Mouse (Mus musculus): ENCODE data around the gene Stx19. TPM values are rescaled to one million over a fixed set of nuclear protein-coding genes. Genes with fewer than 3 reads are reported as not detected.
A peak's percentile ranks its signal among the peaks of the same experiment; 100 is the strongest.

The Stx19 gene
- polyA plus RNA-seq, 1 experiment from 2014 or later: 7.3 TPM

GRCm38 (mm10) chr16:62799839-62800238 is 14.6 kb upstream of the Stx19 start:
- H3K27ac ChIP-seq (ENCODE audit: low read length): peak overlapping the region; percentile 16
- WGBS: 69% methylated on average over 3 of the region's 3 CpGs
- no peak overlapping the region for H3K4me3 ChIP-seq (replicated peaks; ENCODE audit: low read length)
- no peak overlapping the region for H3K9ac ChIP-seq (ENCODE audit: low read length)
- H3K36me3 ChIP-seq (ENCODE audit: control insufficient read depth, insufficient read depth, low read length): 0 out of 2 replicates have a peak, but pooled peaks cover 6% of the 10 kb centered on the region
- H3K4me2 ChIP-seq (ENCODE audit: low read depth, low read length): no peak overlapping the region
- H3K27me3 ChIP-seq (ENCODE audit: control insufficient read depth, insufficient read depth, low read length): no peaks in the 10 kb centered on the region
- H3K4me1 ChIP-seq (ENCODE audit: control insufficient read depth, insufficient read depth, low read length): no peaks in the 10 kb centered on the region
- H3K9me3 ChIP-seq (replicated peaks; ENCODE audit: control insufficient read depth, low read length): no peaks in the 10 kb centered on the region
- ATAC-seq (ENCODE audit: insufficient read depth, low FRiP score): no peak

GRCm38 (mm10) chr16:62804621-62805020 is 9.9 kb upstream of the Stx19 start:
- H3K36me3 ChIP-seq (ENCODE audit: control insufficient read depth, insufficient read depth, low read length): 0 out of 2 replicates have a peak, but pooled peaks cover 6% of the 10 kb centered on the region
- H3K9me3 ChIP-seq (replicated peaks; ENCODE audit: control insufficient read depth, low read length): no peaks in the 10 kb centered on the region
- H3K4me1 ChIP-seq (ENCODE audit: control insufficient read depth, insufficient read depth, low read length): no peaks in the 10 kb centered on the region
- H3K27me3 ChIP-seq (ENCODE audit: control insufficient read depth, insufficient read depth, low read length): no peaks in the 10 kb centered on the region
- no peak overlapping the region for H3K4me2 ChIP-seq (ENCODE audit: low read depth, low read length)
- WGBS: 92% methylated on average over 3 of the region's 3 CpGs
- H3K4me3 ChIP-seq (replicated peaks; ENCODE audit: low read length): no peak overlapping the region
- ATAC-seq (ENCODE audit: insufficient read depth, low FRiP score): no peak
- no peak overlapping the region for H3K9ac ChIP-seq (ENCODE audit: low read length)
- H3K27ac ChIP-seq (ENCODE audit: low read length): no peak overlapping the region

GRCm38 (mm10) chr16:62807249-62807979 is 7.1 kb upstream of the Stx19 start:
- Histone ChIP-seq H3K27ac (ENCODE audit: low read length) (peak overlapping the region; percentile 49; the same call in 1 of the 2 replicates), H3K27me3 (ENCODE audit: control insufficient read depth, insufficient read depth, low read length) (no peaks in the 10 kb centered on the region), H3K4me1 (ENCODE audit: control insufficient read depth, insufficient read depth, low read length) (no peaks in the 10 kb centered on the region), H3K36me3 (ENCODE audit: control insufficient read depth, insufficient read depth, low read length) (0 out of 2 replicates have a peak, but pooled peaks cover 6% of the 10 kb centered on the region), H3K4me2 (ENCODE audit: low read depth, low read length) (no peak overlapping the region), H3K9me3 (replicated peaks; ENCODE audit: control insufficient read depth, low read length) (no peaks in the 10 kb centered on the region), H3K9ac (ENCODE audit: low read length) (peak overlapping the region; percentile 39; the same call in 1 of the 2 replicates), H3K4me3 (replicated peaks; ENCODE audit: low read length) (no peak overlapping the region)
- peak; percentile 90 for ATAC-seq (ENCODE audit: insufficient read depth, low FRiP score)
- 54% methylated on average over 8 of the region's 8 CpGs for WGBS

GRCm38 (mm10) chr16:62810855-62811254 is 3.6 kb upstream of the Stx19 start:
- Histone ChIP-seq H3K4me1 (ENCODE audit: control insufficient read depth, insufficient read depth, low read length) (no peaks in the 10 kb centered on the region), H3K9ac (ENCODE audit: low read length) (no peak overlapping the region), H3K27me3 (ENCODE audit: control insufficient read depth, insufficient read depth, low read length) (no peaks in the 10 kb centered on the region), H3K9me3 (replicated peaks; ENCODE audit: control insufficient read depth, low read length) (no peaks in the 10 kb centered on the region), H3K27ac (ENCODE audit: low read length) (no peak overlapping the region), H3K4me2 (ENCODE audit: low read depth, low read length) (no peak overlapping the region), H3K4me3 (replicated peaks; ENCODE audit: low read length) (no peak overlapping the region), H3K36me3 (ENCODE audit: control insufficient read depth, insufficient read depth, low read length) (no peaks in the 10 kb centered on the region)
- 81% methylated on average over 4 of the region's 4 CpGs for WGBS
- ATAC-seq (ENCODE audit: insufficient read depth, low FRiP score): no peak

GRCm38 (mm10) chr16:62813790-62814189 is 686 bp upstream of the Stx19 start:
- H3K27me3 ChIP-seq (ENCODE audit: control insufficient read depth, insufficient read depth, low read length): no peaks in the 10 kb centered on the region

GRCm38 (mm10) chr16:62822472-62822871 is 8.0 kb downstream of the Stx19 start:
- Histone ChIP-seq H3K27me3 (ENCODE audit: control insufficient read depth, insufficient read depth, low read length) (no peaks in the 10 kb centered on the region), H3K9me3 (replicated peaks; ENCODE audit: control insufficient read depth, low read length) (no peaks in the 10 kb centered on the region), H3K36me3 (ENCODE audit: control insufficient read depth, insufficient read depth, low read length) (no peaks in the 10 kb centered on the region), H3K4me2 (ENCODE audit: low read depth, low read length) (no peak overlapping the region), H3K4me3 (replicated peaks; ENCODE audit: low read length) (no peak overlapping the region), H3K4me1 (ENCODE audit: control insufficient read depth, insufficient read depth, low read length) (no peaks in the 10 kb centered on the region), H3K27ac (ENCODE audit: low read length) (no peak overlapping the region), H3K9ac (ENCODE audit: low read length) (no peak overlapping the region)
- no peak for ATAC-seq (ENCODE audit: insufficient read depth, low FRiP score)
- 94% methylated on average over 6 of the region's 6 CpGs for WGBS

More at GRCm38 (mm10) chr16:62813790-62814189, 686 bp upstream of the Stx19 start:
- H3K36me3 ChIP-seq (ENCODE audit: control insufficient read depth, insufficient read depth, low read length): no peaks in the 10 kb centered on the region
- ATAC-seq (ENCODE audit: insufficient read depth, low FRiP score): no peak
- H3K27ac ChIP-seq (ENCODE audit: low read length): peak overlapping the region; percentile 28; the same call in 1 of the 2 replicates
- no peak overlapping the region for H3K4me2 ChIP-seq (ENCODE audit: low read depth, low read length)
- no peaks in the 10 kb centered on the region for H3K9me3 ChIP-seq (replicated peaks; ENCODE audit: control insufficient read depth, low read length)
- no peak overlapping the region for H3K9ac ChIP-seq (ENCODE audit: low read length)
- no peak overlapping the region for H3K4me3 ChIP-seq (replicated peaks; ENCODE audit: low read length)
- whole genome bisulfite sequencing: 70% methylated on average over 5 of the region's 5 CpGs
- peaks cover 3% of the 10 kb centered on the region; the same call in 1 of the 2 replicates for H3K4me1 ChIP-seq (ENCODE audit: control insufficient read depth, insufficient read depth, low read length)

- H3K4me2 ChIP-seq (ENCODE audit: low read depth, low read length): no peak overlapping the region
- WGBS: 71% methylated on average over 12 of the region's 12 CpGs
- no peak for ATAC-seq (ENCODE audit: insufficient read depth, low FRiP score)
- no peaks in the 10 kb centered on the region for H3K4me1 ChIP-seq (ENCODE audit: control insufficient read depth, insufficient read depth, low read length)
- H3K9me3 ChIP-seq (replicated peaks; ENCODE audit: control insufficient read depth, low read length): no peaks in the 10 kb centered on the region
- no peaks in the 10 kb centered on the region for H3K36me3 ChIP-seq (ENCODE audit: control insufficient read depth, insufficient read depth, low read length)
- H3K27ac ChIP-seq (ENCODE audit: low read length): no peak overlapping the region
- no peak overlapping the region for H3K9ac ChIP-seq (ENCODE audit: low read length)
- H3K27me3 ChIP-seq (ENCODE audit: control insufficient read depth, insufficient read depth, low read length): no peaks in the 10 kb centered on the region
- no peak overlapping the region for H3K4me3 ChIP-seq (replicated peaks; ENCODE audit: low read length)
These were observed 11.9 kb downstream of the Stx19 start for GRCm38 (mm10) chr16:62826156-62827001.

- Histone ChIP-seq H3K27ac (ENCODE audit: low read length) (no peak overlapping the region; the same call in 1 of the 2 replicates), H3K9me3 (replicated peaks; ENCODE audit: control insufficient read depth, low read length) (no peaks in the 10 kb centered on the region), H3K9ac (ENCODE audit: low read length) (no peak overlapping the region), H3K36me3 (ENCODE audit: control insufficient read depth, insufficient read depth, low read length) (no peaks in the 10 kb centered on the region), H3K4me2 (ENCODE audit: low read depth, low read length) (no peak overlapping the region), H3K27me3 (ENCODE audit: control insufficient read depth, insufficient read depth, low read length) (no peaks in the 10 kb centered on the region), H3K4me3 (replicated peaks; ENCODE audit: low read length) (no peak overlapping the region), H3K4me1 (ENCODE audit: control insufficient read depth, insufficient read depth, low read length) (0 out of 2 replicates have a peak, but pooled peaks cover 6% of the 10 kb centered on the region)
- ATAC-seq (ENCODE audit: insufficient read depth, low FRiP score): no peak
- 65% methylated on average over 2 of the region's 2 CpGs for WGBS
These were observed 17.6 kb downstream of the Stx19 start for GRCm38 (mm10) chr16:62832027-62832426.

- H3K4me1 ChIP-seq (ENCODE audit: control insufficient read depth, insufficient read depth, low read length): 0 out of 2 replicates have a peak, but pooled peaks cover 6% of the 10 kb centered on the region
- no peak overlapping the region for H3K4me3 ChIP-seq (replicated peaks; ENCODE audit: low read length)
- H3K9me3 ChIP-seq (replicated peaks; ENCODE audit: control insufficient read depth, low read length): no peaks in the 10 kb centered on the region
- H3K27me3 ChIP-seq (ENCODE audit: control insufficient read depth, insufficient read depth, low read length): no peaks in the 10 kb centered on the region
- no peak overlapping the region for H3K4me2 ChIP-seq (ENCODE audit: low read depth, low read length)
- H3K36me3 ChIP-seq (ENCODE audit: control insufficient read depth, insufficient read depth, low read length): no peaks in the 10 kb centered on the region
- H3K9ac ChIP-seq (ENCODE audit: low read length): no peak overlapping the region
- ATAC-seq (ENCODE audit: insufficient read depth, low FRiP score): peak; percentile 50; the same call in 1 of the 2 replicates
- H3K27ac ChIP-seq (ENCODE audit: low read length): no peak overlapping the region; the same call in 1 of the 2 replicates
- 16% methylated on average over 4 of the region's 4 CpGs for WGBS
These were observed 18.0 kb downstream of the Stx19 start for GRCm38 (mm10) chr16:62832481-62832880.

All from stomach, embryonic 16.5 days (tissue).